Mouse (Mus musculus) naive thymus-derived CD4-positive, alpha-beta T cell, adult 5 months (primary cell): ENCODE data around the gene Ndufv2. TPM values are rescaled to one million over a fixed set of nuclear protein-coding genes. Genes with fewer than 3 reads are reported as not detected.

ENCODE experiments used
- polyA plus RNA-seq: library from polyadenylated mRNA; unstranded; fragments of 100-300 nt; shearing (Covaris generic); gene quantifications from one replicate; pipeline ENCODE4 v1.2.1, GENCODE M21; 2017

Gene Ndufv2
- 110 TPM for polyA plus RNA-seq

DNA sequence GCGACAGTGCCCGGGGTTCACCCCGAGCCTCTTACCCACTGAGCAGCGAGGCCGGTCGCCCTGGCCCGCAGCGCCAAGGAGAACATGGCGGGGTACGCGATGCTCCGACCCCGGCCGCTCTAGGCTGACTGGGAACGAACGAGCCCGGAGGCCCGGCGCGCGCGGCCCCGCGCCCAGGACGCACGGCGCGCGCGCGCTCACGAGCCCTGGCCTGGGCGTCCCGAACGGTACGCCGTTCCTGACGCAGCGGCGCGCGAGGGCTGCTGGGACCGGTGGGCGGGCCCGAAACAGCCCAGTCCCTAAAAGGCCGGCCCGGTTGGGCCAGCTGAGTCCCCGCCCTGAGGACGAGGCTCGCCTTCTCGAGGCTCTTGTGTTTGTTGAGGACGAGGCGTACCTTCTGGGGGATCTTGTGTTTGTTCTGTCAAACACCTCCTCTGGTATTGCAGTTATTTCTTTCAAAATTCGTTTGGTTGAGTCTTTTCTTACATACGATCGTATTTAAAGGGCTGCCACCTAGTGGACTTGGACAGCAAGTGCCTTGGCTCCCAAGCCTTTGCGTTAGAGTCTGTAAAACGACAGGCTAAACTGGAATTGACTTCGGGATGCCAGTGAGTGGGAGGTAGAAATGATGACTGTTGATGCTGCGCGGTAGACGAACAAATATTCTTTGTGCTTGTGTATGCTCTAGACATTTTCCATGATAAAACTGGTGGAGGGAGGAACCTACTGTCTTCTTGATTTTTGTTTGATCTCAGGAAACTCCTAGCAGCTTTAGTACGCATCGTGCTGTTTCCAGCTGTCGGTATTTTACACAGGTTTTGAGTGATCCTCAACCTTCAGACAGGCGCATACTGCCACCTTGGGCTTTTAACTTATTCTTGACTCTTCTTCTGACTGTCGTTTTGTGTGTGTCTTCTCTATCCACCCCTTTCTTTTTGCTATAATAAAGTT lies at the start of gene Ndufv2:
Ndufv2 (minus strand) TSS at position 180 of the 951 bp plus-strand sequence.

DNA sequence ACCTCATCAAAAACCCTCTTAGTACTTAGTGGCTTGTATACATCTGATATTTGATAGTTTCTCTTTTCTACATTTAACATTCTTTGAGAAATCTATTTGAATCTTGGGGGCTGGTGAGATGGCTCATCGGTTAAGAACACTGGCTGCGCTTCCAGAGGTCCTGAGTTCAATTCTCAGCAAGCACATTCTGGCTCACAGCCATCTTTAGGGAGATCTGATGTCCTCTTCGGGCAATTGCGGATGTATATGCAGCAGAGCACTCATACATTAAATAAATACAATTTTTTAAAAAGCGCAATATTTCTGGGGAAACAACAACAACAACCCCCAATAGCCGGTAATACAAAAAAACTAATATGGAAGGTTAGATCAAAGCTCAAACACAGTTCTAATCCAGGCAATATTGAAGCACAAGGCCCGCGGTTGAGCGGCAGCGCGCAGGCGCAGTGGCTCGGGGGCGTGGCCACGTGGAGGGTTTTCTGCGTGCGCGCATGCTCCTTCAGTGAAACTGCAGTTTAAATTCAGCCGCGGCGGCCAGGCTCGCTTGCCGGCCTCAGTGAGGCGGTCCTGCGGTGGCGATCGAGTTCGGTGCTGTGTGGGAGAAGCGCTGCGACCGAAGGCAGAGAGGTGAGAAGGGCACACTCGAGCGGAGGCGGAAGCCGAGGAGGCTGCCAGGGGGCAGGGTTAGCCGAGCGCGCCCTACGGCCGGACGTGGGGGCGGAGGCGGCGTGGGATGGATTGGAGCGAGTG lies 21.9 kb upstream of the Ndufv2 start, which contains the start of gene Ddx11:
Ddx11 (plus strand) TSS at position 455 of the 750 bp plus-strand sequence.

DNA sequence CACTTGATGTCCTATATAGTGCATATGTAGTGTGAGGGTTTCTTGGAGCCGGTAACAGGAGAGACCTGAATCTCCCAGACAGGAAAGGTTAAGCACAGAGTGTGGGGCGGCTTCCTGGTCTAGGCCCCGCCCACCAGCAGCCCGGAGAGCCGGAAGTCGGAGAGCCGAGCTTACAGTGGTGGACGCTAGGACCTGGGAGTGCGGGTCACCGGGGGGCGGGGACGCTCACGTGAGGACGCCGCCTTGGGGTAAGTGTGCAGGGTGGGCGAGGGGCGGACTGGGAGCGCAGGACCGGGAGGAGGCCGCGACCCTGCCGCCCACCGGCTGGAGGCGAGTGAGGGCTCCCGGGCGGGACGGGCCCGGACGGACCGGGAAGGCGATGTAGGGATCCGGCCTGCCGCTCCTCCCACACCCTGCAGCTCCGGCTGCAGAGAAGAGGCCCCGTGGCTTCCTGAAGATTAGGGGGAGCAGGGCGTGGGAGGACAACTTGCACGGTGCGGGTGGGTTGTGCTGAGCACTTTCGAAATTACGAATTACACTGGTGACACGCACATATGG lies 10.1 kb upstream of the Ndufv2 start, which contains the start of gene Washc1:
Washc1 (plus strand) TSS at position 144 of the 558 bp plus-strand sequence.

DNA sequence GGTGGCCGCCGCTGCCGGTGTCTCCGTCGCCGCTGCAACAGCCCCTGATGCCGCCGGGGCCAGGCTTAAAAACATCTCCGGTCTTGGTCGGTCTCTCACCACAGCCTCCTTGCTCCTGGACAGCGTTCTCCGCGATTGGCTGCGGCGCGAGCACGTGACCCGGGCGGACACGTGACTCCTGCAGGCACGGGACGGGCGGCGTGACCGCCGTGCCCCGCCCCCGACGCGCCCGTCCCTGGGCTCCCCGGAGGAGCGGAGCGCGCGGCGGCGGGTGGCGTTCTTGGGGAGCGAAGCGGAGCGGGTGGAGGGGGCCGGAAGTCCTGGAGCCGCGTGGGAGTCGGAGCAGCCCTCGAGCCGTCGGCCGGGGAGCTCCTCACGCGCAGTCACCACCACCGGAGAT lies 24.4 kb downstream of the Ndufv2 start, which contains the start of gene Ankrd12:
Ankrd12 (minus strand) TSS at position 156 of the 400 bp plus-strand sequence.

Other genes with a start within 250 kb of the Ndufv2 start
- gene Ralbp1, start 215.8 kb downstream of the Ndufv2 start, polyA plus RNA-seq, result 91.8 TPM
- 36.0 TPM for gene Twsg1, start 150.3 kb downstream of the Ndufv2 start, polyA plus RNA-seq
- gene Ankrd12, start 24.5 kb downstream of the Ndufv2 start, polyA plus RNA-seq, result 125 TPM
- gene Washc1, start 10.0 kb upstream of the Ndufv2 start, polyA plus RNA-seq, result 10.7 TPM
- gene Ddx11, start 22.0 kb upstream of the Ndufv2 start, polyA plus RNA-seq, result 26.9 TPM